Mouse (Mus musculus) hindbrain, embryonic 16.5 days (tissue): ENCODE results near the gene Gfi1b. TPM values are rescaled to one million over a fixed set of nuclear protein-coding genes. Genes with fewer than 3 reads are reported as not detected.

Experiments used
- ATAC-seq: fragments of 200-750 bp; cut with Nextera tagmentation; 2 replicates; pipeline ENCODE4 v1.8.0; 2017; ENCODE audit warnings: moderate TSS enrichment, moderate library complexity
- H3K27ac ChIP-seq: fragments of 300-500 bp; sonication (generic); 2 replicates; pipeline ENCODE4 v1.5.1; 2014; ENCODE audit warnings: low read depth, mild to moderate bottlenecking, control low read depth, low read length, moderate library complexity
- H3K27me3 ChIP-seq: fragments of 300-500 bp; sonication (generic); replicated peaks from 2 replicates; pipeline ENCODE4 v1.6.1; 2014; ENCODE audit warnings: low read length; ENCODE audit not compliant: control insufficient read depth, insufficient read depth
- H3K36me3 ChIP-seq: fragments of 300-500 bp; sonication (generic); 2 replicates; pipeline ENCODE4 v1.6.1; 2014; ENCODE audit warnings: mild to moderate bottlenecking, low read length, moderate library complexity, mixed read lengths; ENCODE audit not compliant: control insufficient read depth, insufficient read depth
- H3K4me1 ChIP-seq: fragments of 300-500 bp; sonication (generic); 2 replicates; pipeline ENCODE4 v1.6.1; 2014; ENCODE audit warnings: low read depth, low read length; ENCODE audit not compliant: control insufficient read depth, insufficient read depth
- H3K4me2 ChIP-seq: fragments of 300-500 bp; sonication (generic); 2 replicates; pipeline ENCODE4 v1.6.1; 2014; ENCODE audit warnings: mild to moderate bottlenecking, low read length, control low read depth, moderate library complexity
- H3K4me3 ChIP-seq: fragments of 300-500 bp; sonication (generic); 2 replicates; pipeline ENCODE4 v1.5.1; 2014; ENCODE audit warnings: mild to moderate bottlenecking, low read length, control low read depth, moderate library complexity
- H3K9ac ChIP-seq: fragments of 300-500 bp; sonication (generic); 2 replicates; pipeline ENCODE4 v1.6.1; 2014; ENCODE audit warnings: low read depth, mild to moderate bottlenecking, control low read depth, low read length, moderate library complexity
- H3K9me3 ChIP-seq: fragments of 300-500 bp; sonication (generic); 2 replicates; pipeline ENCODE4 v1.6.1; 2014; ENCODE audit warnings: mild to moderate bottlenecking, low read length, moderate library complexity; ENCODE audit not compliant: control insufficient read depth
- WGBS: fragments of 180-500 bp; shearing (Covaris S2); extraction: QIAGEN DNeasy Blood & Tissue Kit; methylation state at CpG from one replicate; pipeline ENCODE4 v1.1.7; 2014; 5-methylcytosine and 5-hydroxymethylcytosine counted together
- polyA plus RNA-seq: library from polyadenylated mRNA; unstranded; fragments of >200 nt; fragmentation: Nextera tagmentation; extraction: Ambion mirVana; gene quantifications from 2 replicates; pipeline ENCODE4 v1.2.1, GENCODE M21; 2015

Gfi1b gene
- polyA plus RNA-seq, 1 experiment from 2014 or later, result not detected

DNA sequence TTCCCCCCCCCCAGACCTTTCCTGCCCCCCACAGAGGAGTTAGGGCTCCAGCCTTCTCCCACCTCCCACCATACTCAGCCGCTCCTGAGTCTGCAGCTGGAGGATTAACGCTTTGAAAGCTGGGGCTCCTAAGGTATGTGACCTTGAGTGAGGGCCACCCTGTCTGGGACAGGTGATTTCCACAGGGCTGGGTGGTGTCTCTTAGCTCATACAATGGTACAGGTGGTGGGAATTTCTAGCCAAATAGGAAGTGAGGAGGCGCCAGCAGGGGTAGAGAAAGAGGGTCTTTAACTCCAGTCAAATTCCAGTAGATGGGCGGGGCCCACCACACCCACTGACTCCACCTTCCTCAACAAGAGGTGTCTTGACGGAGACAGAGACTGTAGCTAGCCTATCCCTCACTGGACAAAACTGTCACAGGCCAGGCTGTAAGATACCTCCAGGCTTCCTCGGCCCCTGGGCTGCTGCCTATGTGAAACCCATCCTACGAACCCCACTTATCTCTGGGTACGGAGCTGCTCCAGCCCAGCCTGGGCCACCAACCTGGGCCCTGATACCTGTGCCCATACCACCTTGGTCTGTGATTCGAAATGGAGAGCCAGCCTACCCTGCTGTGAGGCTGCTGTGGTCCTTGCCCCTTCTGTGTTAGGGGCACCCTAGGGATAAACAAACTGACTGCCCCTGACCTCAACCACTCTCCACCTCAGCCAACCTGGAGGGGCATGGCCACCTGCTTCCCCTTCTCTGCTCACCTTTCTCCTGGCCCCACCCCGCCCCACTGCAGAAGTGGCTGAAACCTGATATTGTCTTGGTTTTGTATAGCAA is 14.2 kb downstream of the Gfi1b start:
- whole genome bisulfite sequencing, result 50% methylated on average over 10 of the region's 10 CpGs
- Histone ChIP-seq H3K27ac (no peak overlapping the region), H3K9ac (no peak overlapping the region), H3K36me3 (no peaks in the 10 kb centered on the region), H3K9me3 (no peaks in the 10 kb centered on the region), H3K4me3 (no peak overlapping the region), H3K27me3 (no peaks in the 10 kb centered on the region), H3K4me2 (no peak overlapping the region), H3K4me1 (no peaks in the 10 kb centered on the region)
- ATAC-seq, result no peak

DNA sequence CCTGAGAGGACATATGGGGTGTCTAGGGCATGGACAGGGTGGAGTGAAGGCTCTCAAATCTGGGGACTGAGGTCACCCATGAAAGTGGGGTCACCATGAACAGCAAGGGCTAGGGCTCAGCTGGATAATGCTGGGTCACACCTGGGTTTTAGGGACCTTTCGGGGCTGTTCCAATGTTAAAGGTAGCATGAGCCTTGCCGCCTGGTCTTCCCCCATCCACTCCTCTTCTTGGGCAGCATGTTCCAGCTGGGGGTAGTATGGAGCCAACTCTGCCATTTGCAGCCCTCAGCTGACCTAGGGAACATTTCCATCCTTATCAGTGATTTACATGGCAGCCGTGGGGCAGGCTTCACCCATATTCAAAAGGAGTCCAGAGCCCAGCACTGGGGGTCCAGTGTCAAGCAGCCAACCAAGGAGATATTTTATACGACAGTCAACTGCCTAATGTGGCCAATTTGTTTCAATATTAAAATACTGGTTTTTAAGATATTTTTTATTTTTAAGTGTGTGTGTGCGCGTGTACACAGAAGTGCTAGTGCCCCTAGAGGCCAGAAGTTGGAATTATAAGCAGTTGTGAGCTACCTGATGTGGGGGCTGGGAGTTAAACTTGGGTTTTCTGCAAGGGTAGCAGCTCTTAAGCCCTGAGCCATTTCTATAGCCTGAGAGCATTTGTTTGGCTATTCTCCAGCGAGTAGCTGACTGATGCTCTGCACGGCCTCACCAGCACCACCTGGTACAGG is 15.0 kb downstream of the Gfi1b start:
- no peak overlapping the region for H3K4me2 ChIP-seq
- H3K4me1 ChIP-seq, result no peaks in the 10 kb centered on the region
- 71% methylated on average over 8 of the region's 8 CpGs for WGBS
- no peak for ATAC-seq
- no peak overlapping the region for H3K4me3 ChIP-seq
- no peaks in the 10 kb centered on the region for H3K9me3 ChIP-seq
- no peak overlapping the region for H3K27ac ChIP-seq
- no peak overlapping the region for H3K9ac ChIP-seq
- no peaks in the 10 kb centered on the region for H3K27me3 ChIP-seq
- no peaks in the 10 kb centered on the region for H3K36me3 ChIP-seq

DNA sequence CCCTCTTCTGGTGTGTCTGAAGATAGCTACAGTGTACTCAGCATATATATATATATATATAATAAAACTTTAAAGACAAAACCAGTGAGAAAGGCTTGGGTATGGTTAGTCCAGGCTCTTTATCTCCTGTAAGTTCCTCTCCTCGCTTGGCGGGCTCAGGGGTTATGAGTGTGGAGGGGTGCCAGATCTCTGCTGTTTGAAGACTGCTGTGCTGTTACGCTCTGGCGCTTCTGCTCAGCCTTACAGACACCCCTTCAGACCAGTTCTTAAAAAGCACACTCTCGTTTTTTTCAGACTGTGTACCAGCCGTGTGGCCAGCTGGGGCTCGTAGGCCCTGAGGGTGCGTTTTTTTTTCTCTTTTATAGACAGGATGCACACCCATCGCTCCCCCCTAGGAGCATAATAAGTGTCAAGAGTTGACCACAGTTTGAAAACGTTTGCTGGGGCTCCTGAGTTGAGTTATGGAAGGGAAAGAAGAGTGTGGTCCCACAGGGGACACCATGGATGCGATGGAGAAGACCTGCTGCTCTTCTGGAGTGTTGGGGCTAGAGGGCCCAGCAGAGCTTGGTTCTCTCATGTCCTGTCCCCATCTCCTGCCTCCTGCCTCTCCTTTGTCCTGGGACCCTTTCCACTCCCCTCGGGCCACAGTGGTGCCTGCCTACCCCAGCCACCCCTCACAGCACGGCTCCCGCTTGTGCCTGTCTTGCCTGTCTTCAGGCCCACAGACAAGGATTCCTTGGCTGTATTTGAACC is 15.8 kb downstream of the Gfi1b start:
- H3K27ac ChIP-seq, result no peak overlapping the region
- no peaks in the 10 kb centered on the region for H3K36me3 ChIP-seq
- no peak overlapping the region for H3K4me2 ChIP-seq
- H3K27me3 ChIP-seq, result no peaks in the 10 kb centered on the region
- H3K4me3 ChIP-seq, result no peak overlapping the region
- H3K9ac ChIP-seq, result no peak overlapping the region
- no peaks in the 10 kb centered on the region for H3K4me1 ChIP-seq
- ATAC-seq, result no peak
- WGBS, result 62% methylated on average over 14 of the region's 14 CpGs
- H3K9me3 ChIP-seq, result no peaks in the 10 kb centered on the region

DNA sequence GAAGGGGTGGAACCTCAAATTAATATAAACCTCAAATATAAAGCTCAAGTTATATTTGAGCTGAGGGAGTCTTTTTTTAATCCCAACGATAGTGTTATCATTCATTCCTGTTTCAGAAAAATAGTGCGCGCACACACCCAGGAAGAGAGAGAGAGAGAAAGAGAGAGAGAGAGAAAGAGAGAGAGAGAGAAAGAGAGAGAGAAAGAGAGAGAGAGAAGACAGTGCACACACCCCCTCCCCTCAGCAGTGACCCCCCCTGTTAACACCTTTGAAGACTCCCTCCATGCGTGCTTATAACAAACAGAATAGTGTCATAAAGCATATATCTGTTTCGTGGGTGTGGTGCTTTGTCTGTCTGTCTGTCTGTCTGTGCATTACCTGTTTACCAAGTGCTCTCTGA is 18.2 kb downstream of the Gfi1b start:
- Histone ChIP-seq H3K36me3 (no peaks in the 10 kb centered on the region), H3K4me2 (no peak overlapping the region), H3K4me1 (no peaks in the 10 kb centered on the region), H3K27me3 (no peaks in the 10 kb centered on the region), H3K9ac (no peak overlapping the region), H3K4me3 (no peak overlapping the region), H3K27ac (no peak overlapping the region), H3K9me3 (no peaks in the 10 kb centered on the region)
- ATAC-seq, result no peak
- WGBS, result 95% methylated on average over 5 of the region's 5 CpGs

DNA sequence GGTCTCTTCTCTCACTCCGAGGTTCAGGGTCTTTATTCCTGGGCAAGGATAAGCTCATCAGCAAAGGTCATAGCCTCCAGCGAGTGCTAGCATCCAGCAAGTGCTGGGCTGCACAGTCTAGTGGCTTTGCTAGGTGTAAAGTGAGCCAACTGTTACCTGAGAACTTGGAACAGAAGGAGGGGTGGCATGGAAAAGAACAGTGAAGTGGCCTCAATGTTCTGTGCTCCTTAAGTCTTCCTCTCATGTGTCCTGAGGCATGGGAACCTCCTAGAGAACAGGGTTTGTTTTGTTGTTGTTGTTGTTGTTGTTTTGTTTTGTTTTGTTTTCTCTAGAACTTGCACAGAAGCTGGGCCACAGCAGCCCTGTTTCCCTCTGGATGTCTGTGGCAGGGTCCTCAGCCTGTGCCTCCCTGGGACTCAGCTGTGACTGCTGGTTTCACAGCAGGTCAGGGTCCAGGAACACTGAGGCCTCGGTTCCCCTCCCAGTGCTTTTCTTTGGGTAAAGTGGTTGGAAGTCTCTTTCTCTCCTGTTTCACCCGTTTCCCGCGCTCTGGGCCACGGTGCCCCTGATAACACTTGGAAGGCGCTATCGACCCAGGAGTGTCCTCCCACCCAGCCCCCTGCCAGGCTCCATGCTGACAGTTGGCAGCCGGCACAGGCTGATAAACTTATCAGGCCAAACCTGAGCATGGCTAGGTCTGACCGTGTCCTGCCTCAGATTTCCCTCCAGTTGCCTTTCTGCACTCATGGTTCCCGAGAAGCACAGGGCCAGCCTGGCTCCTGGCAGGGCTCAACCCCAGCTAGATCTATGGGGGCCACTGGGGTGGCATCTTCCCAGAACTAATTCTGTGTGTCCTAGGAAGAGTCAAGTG is 19.8 kb downstream of the Gfi1b start:
- H3K27ac ChIP-seq, result no peak overlapping the region
- ATAC-seq, result no peak
- no peaks in the 10 kb centered on the region for H3K4me1 ChIP-seq
- H3K4me2 ChIP-seq, result no peak overlapping the region
- no peak overlapping the region for H3K4me3 ChIP-seq
- 64% methylated on average over 12 of the region's 12 CpGs for WGBS
- H3K9ac ChIP-seq, result no peak overlapping the region
- H3K9me3 ChIP-seq, result no peaks in the 10 kb centered on the region
- H3K36me3 ChIP-seq, result no peaks in the 10 kb centered on the region
- H3K27me3 ChIP-seq, result no peaks in the 10 kb centered on the region

DNA sequence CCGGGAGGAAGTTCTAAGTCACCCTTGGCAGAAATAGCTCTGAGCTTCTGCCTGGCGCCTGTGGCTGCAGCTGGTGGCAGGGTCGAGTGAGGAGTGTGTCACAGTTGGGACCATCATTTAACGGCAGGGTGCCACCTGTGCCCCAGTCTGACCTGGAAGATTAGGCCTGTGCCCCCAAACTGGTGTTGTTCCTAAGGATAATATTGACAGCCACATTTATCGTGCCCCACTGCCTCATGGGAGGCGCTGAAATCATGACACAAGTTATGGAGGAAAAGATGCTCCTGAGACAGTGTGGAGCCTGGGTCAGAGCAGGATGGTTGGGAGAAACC is 22.2 kb downstream of the Gfi1b start:
- Histone ChIP-seq H3K4me2 (no peak overlapping the region), H3K36me3 (no peaks in the 10 kb centered on the region), H3K9me3 (no peaks in the 10 kb centered on the region), H3K27ac (no peak overlapping the region), H3K9ac (no peak overlapping the region), H3K4me3 (no peak overlapping the region), H3K4me1 (no peaks in the 10 kb centered on the region), H3K27me3 (no peaks in the 10 kb centered on the region)
- no peak for ATAC-seq
- 79% methylated on average over 6 of the region's 6 CpGs for WGBS

DNA sequence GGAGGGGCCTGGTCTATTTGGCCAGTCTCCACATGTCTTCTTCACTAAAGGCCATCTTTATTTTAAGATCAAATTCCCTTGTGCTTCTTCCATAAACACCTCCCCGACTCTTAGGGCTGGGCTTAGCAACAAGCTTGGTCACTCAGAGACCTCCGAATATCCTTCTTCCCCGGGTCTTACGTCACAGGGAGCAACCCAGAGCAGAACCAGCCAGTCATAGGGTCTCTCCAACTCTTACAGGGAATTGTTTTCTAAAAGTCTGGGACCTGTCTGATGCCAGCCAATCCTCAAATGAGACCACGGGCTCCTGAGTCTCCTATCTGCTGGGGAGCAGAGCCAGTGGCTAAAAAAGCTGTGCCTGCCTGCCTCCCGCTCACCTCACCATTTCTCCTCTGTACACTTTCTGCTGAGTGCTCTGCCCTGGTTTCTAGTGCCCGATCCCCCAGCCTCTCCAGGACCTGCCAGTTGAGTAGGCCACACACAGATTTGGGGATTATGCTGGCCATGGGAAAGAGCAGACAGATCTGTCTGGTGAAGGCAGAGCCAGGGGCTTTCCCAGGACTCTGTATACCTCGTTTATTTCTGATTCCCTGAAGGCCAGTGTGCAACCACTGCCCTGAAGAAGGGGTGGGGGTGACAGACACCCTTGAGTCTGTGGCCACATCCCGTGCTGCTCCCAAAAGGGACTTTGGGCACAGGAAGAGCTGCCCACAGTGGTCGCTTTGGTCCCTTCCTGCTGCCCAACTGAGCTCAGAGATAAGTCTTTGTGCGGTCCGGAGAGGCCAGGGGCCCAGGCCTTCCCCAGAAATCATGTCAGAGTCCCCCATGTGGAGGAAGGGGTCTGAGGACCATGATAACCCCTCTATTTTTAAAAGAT is 22.9 kb downstream of the Gfi1b start:
- Histone ChIP-seq H3K27ac (no peak overlapping the region), H3K4me1 (no peaks in the 10 kb centered on the region), H3K9ac (no peak overlapping the region), H3K36me3 (no peaks in the 10 kb centered on the region), H3K9me3 (no peaks in the 10 kb centered on the region), H3K4me3 (no peak overlapping the region), H3K27me3 (no peaks in the 10 kb centered on the region), H3K4me2 (no peak overlapping the region)
- no peak for ATAC-seq
- WGBS, result 74% methylated on average over 12 of the region's 12 CpGs
